Mouse (Mus musculus): ENCODE results near the gene Grasp. TPM values are rescaled to one million over a fixed set of nuclear protein-coding genes. Genes with fewer than 3 reads are reported as not detected.

The Grasp gene
- polyA plus RNA-seq, 1 experiment: 7.1 TPM

DNA sequence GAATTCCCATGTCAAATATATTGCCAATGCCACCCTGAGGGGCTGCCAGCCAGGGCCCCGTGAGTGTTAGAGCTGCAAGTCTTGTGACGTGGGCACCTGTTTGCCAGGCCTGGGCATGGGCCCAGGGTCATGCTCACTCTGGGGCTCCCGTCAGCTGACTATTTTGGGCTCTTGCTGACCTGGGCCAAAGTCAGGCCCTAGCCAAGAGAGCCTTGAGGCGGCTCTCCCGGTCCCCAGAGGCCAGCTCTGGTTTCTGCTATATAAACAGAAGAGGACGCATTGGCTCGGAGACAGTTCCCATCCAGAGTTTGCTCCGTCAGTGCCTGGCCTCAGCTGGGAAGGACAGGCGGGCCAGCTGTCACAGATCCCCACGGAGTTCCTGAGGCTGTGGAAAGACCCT lies 36.4 kb downstream of the Grasp start:
- Histone ChIP-seq H3K27me3 (ENCODE audit: control insufficient read depth, insufficient read depth, insufficient read length) (no peaks in the 10 kb centered on the region), H3ac (ENCODE audit: control insufficient read depth, insufficient read length, low read depth) (no peak overlapping the region), H3K4me3 (ENCODE audit: insufficient read depth, poor library complexity, severe bottlenecking) (no peak overlapping the region), H3K36me3 (ENCODE audit: control insufficient read depth, insufficient read depth) (peaks cover 8% of the 10 kb centered on the region), H3K79me3 (ENCODE audit: low read depth) (no peaks in the 10 kb centered on the region), H3K79me2 (ENCODE audit: control insufficient read depth, insufficient read depth) (peaks cover 19% of the 10 kb centered on the region)
- TF ChIP-seq CEBPB (IDR thresholded peaks at IDR 0.05; ENCODE audit: low read depth) (no peak), CTCF (IDR thresholded peaks at IDR 0.05; ENCODE audit: control insufficient read depth, insufficient read depth, insufficient read length) (no peak), FOSL1 (IDR thresholded peaks at IDR 0.05; ENCODE audit: insufficient read depth, low read length, poor library complexity, severe bottlenecking) (no peak), MYOD1 (IDR thresholded peaks at IDR 0.05; ENCODE audit: control insufficient read depth, insufficient read length, low read depth) (no peak), MAX (IDR thresholded peaks at IDR 0.05) (no peak), MYOG (IDR thresholded peaks at IDR 0.05; ENCODE audit: control insufficient read depth, extremely low read depth, insufficient read length) (no peak), USF1 (IDR thresholded peaks at IDR 0.05; ENCODE audit: low read depth) (no peak)

DNA sequence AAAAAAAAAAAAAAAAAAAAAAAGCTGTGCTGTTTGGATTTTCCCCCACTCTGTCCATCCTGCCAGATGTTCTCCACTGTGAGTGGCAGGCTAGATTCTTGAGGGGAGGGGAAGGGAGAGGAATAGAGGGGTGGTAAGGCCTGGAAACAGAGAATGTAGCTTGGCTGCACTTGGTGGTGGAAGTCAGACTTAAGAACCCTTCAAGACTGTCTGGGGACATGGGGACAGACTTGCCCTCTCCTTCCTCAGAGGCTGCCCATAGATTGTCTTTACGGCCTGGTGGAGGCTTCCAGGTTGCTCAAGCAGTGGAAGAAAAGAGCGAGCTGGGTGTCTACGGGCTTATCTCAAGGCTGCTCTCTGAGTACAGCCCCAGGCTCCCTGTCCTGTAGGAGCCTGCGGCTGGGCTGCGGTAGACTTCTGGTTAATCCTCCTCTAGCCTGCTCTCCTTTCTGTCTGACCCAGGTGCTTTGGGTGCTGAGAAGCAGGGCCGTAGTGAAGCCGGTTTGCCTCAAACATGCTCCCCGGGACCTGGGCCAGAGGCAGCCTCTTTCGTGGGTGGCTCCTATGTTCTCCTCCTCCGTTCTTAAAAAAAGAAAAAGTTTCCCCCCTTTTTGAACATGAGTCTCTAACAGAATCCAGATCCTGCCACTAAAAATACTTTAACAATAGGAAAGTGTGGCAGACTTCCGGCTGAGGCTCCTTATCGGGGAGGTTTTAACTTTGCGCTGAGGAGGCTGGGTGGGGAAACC lies 37.1 kb downstream of the Grasp start:
- Histone ChIP-seq H3K36me3 (ENCODE audit: control insufficient read depth, insufficient read depth) (peaks cover 8% of the 10 kb centered on the region), H3K27me3 (ENCODE audit: control insufficient read depth, insufficient read depth, insufficient read length) (no peaks in the 10 kb centered on the region), H3K4me3 (ENCODE audit: insufficient read depth, poor library complexity, severe bottlenecking) (no peak overlapping the region), H3K79me3 (ENCODE audit: low read depth) (no peaks in the 10 kb centered on the region), H3ac (ENCODE audit: control insufficient read depth, insufficient read length, low read depth) (no peak overlapping the region), H3K79me2 (ENCODE audit: control insufficient read depth, insufficient read depth) (peaks cover 17% of the 10 kb centered on the region)
- TF ChIP-seq FOSL1 (IDR thresholded peaks at IDR 0.05; ENCODE audit: insufficient read depth, low read length, poor library complexity, severe bottlenecking) (no peak), MAX (IDR thresholded peaks at IDR 0.05) (no peak), CEBPB (IDR thresholded peaks at IDR 0.05; ENCODE audit: low read depth) (no peak), MYOD1 (IDR thresholded peaks at IDR 0.05; ENCODE audit: control insufficient read depth, insufficient read length, low read depth) (no peak), MYOG (IDR thresholded peaks at IDR 0.05; ENCODE audit: control insufficient read depth, extremely low read depth, insufficient read length) (no peak), USF1 (IDR thresholded peaks at IDR 0.05; ENCODE audit: low read depth) (no peak), CTCF (IDR thresholded peaks at IDR 0.05; ENCODE audit: control insufficient read depth, insufficient read depth, insufficient read length) (no peak)

DNA sequence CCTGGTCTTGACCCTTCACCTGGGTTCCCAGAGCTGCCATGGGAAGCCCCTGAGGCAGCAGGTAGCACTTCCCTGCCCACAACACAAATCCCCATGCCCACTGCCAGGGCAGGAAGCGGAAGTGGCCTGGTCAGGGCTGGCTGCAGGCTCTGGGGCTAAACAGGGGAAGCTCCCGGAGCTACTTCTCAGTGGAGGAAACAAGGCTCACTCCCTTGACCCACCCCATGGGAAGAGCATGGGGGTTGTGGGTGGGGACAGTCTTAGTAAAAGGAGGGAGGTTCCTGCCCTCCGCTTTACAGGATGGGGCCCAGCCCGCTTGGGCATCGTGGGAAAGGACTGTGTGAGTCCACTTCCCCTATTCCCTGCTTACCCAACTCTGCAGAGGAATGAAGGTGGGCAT lies 38.5 kb downstream of the Grasp start:
- TF ChIP-seq FOSL1 (IDR thresholded peaks at IDR 0.05; ENCODE audit: insufficient read depth, low read length, poor library complexity, severe bottlenecking) (no peak), MAX (IDR thresholded peaks at IDR 0.05) (no peak), CTCF (IDR thresholded peaks at IDR 0.05; ENCODE audit: control insufficient read depth, insufficient read depth, insufficient read length) (no peak), CEBPB (IDR thresholded peaks at IDR 0.05; ENCODE audit: low read depth) (no peak)
- Histone ChIP-seq H3K79me3 (ENCODE audit: low read depth) (no peaks in the 10 kb centered on the region), H3K4me3 (ENCODE audit: insufficient read depth, poor library complexity, severe bottlenecking) (no peak overlapping the region), H3ac (ENCODE audit: control insufficient read depth, insufficient read length, low read depth) (no peak overlapping the region), H3K79me2 (ENCODE audit: control insufficient read depth, insufficient read depth) (peaks cover 4% of the 10 kb centered on the region), H3K27me3 (ENCODE audit: control insufficient read depth, insufficient read depth, insufficient read length) (no peaks in the 10 kb centered on the region), H3K36me3 (ENCODE audit: control insufficient read depth, insufficient read depth) (peaks cover 8% of the 10 kb centered on the region)

DNA sequence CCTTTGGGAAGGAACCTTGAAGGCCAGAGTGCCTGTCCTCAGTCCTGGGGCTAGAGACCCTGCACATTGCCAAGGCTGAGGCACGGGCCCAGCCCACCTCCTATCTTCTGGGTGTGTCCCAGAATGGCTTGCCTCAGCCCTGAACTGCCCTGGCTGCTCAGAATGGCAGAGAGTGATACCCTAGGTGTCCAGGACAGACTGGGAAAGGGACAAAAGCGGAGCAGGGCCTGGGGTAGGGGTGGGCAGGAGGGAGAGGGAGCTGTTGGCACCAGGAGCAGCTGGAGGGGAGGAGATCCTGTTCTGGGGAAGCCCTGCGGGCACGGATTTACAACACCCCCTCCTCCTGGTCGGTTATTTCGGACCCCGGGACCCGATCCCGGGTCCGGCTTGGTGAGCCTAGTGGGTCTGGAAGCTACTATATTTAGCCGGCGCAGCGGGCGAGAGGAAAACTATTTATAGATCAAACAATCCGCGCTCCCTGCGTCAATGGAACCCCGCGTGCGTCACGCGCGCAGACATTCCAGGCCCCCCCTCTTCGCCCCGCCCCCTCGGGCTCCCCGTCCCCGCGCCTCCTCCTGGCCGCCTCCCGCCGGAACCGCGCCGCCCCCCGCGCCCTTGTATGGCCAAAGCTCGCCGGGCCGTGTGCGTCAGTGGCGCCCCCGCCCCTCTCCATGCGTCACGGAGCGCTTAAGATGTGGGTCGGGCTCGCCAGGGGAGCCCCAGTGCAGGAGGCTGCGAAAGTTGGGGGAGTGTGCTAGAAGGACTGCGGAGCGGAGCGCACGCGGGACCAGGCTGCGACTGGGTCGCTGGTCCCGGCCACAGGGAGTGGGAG lies 42.4 kb downstream of the Grasp start:
- Histone ChIP-seq H3K36me3 (ENCODE audit: control insufficient read depth, insufficient read depth) (no peaks in the 10 kb centered on the region), H3K79me3 (ENCODE audit: low read depth) (peaks cover 3% of the 10 kb centered on the region), H3K4me3 (ENCODE audit: insufficient read depth, poor library complexity, severe bottlenecking) (peak overlapping the region; percentile 38), H3ac (ENCODE audit: control insufficient read depth, insufficient read length, low read depth) (peak overlapping the region; percentile 65), H3K27me3 (ENCODE audit: control insufficient read depth, insufficient read depth, insufficient read length) (no peaks in the 10 kb centered on the region), H3K79me2 (ENCODE audit: control insufficient read depth, insufficient read depth) (no peaks in the 10 kb centered on the region)
- TF ChIP-seq MYOG (IDR thresholded peaks at IDR 0.05; ENCODE audit: control insufficient read depth, extremely low read depth, insufficient read length): no peak
- TF ChIP-seq MYOD1 (IDR thresholded peaks at IDR 0.05; ENCODE audit: control insufficient read depth, insufficient read length, low read depth): no peak
- TF ChIP-seq FOSL1 (IDR thresholded peaks at IDR 0.05; ENCODE audit: insufficient read depth, low read length, poor library complexity, severe bottlenecking): no peak
- TF ChIP-seq CTCF (IDR thresholded peaks at IDR 0.05; ENCODE audit: control insufficient read depth, insufficient read depth, insufficient read length): no peak
- no peak for TF ChIP-seq CEBPB (IDR thresholded peaks at IDR 0.05; ENCODE audit: low read depth)
- no peak for TF ChIP-seq USF1 (IDR thresholded peaks at IDR 0.05; ENCODE audit: low read depth)
- no peak for TF ChIP-seq MAX (IDR thresholded peaks at IDR 0.05)

DNA sequence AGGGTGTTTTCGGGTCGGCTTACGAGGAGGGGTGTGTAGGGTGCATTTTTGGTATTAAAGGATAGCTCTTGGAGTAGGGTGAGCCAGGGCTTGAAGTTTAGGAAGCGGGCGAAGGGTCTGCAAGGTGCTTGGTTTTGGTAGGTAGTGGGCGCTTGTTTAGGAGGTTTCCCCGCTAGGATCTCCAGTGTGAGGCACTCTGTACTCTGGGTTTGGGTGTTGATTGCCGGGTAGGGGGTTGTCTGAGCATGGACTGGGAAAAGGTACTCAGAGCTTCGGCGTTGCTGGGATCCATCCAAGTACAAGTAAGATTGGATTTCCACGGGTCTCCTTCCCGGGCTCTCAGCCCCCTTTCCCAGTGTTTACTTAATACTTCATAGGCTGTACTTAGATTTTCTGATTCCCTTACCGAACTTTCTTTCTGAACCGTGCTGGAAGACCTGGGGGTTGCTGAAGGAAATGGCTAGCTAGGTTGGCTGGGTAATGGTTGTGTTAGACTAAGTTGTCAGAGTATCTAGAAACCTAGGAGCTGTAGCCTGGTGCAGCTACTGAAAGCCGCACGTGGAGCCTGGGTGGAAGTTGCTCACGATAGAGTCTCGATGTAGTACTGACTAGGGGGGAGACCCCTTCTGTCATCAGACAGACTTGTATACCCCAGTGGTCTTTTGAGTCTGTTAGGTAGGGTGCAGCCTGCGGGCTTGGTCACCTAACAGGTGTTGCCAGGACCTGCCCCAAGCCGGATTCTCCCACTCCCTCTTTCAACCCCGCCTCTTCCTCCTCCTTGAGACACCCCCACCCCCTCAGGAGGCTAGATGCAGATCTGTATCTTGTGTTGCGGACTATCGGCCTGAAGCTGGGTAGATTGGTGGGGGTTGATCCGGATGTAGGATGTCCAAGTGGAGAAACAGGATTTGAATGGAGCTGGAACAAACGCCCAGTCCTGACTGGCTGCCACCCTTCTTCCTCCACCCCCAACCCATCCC lies 43.4 kb downstream of the Grasp start:
- peak overlapping the region; percentile 38 for H3K4me3 ChIP-seq (ENCODE audit: insufficient read depth, poor library complexity, severe bottlenecking)
- no peaks in the 10 kb centered on the region for H3K79me2 ChIP-seq (ENCODE audit: control insufficient read depth, insufficient read depth)
- TF ChIP-seq CTCF (IDR thresholded peaks at IDR 0.05; ENCODE audit: control insufficient read depth, insufficient read depth, insufficient read length) (no peak), USF1 (IDR thresholded peaks at IDR 0.05; ENCODE audit: low read depth) (no peak), MYOG (IDR thresholded peaks at IDR 0.05; ENCODE audit: control insufficient read depth, extremely low read depth, insufficient read length) (no peak), FOSL1 (IDR thresholded peaks at IDR 0.05; ENCODE audit: insufficient read depth, low read length, poor library complexity, severe bottlenecking) (no peak), CEBPB (IDR thresholded peaks at IDR 0.05; ENCODE audit: low read depth) (no peak)
- H3ac ChIP-seq (ENCODE audit: control insufficient read depth, insufficient read length, low read depth): peak overlapping the region; percentile 65
- H3K79me3 ChIP-seq (ENCODE audit: low read depth): peaks cover 3% of the 10 kb centered on the region
- peaks cover 3% of the 10 kb centered on the region for H3K36me3 ChIP-seq (ENCODE audit: control insufficient read depth, insufficient read depth)
- H3K27me3 ChIP-seq (ENCODE audit: control insufficient read depth, insufficient read depth, insufficient read length): no peaks in the 10 kb centered on the region
